Mouse (Mus musculus): Measurements from ENCODE around the gene Meaf6. TPM values are rescaled to one million over a fixed set of nuclear protein-coding genes. Genes with fewer than 3 reads are reported as not detected.

The Meaf6 gene
- polyA plus RNA-seq, 1 experiment, result 39.6 TPM

DNA sequence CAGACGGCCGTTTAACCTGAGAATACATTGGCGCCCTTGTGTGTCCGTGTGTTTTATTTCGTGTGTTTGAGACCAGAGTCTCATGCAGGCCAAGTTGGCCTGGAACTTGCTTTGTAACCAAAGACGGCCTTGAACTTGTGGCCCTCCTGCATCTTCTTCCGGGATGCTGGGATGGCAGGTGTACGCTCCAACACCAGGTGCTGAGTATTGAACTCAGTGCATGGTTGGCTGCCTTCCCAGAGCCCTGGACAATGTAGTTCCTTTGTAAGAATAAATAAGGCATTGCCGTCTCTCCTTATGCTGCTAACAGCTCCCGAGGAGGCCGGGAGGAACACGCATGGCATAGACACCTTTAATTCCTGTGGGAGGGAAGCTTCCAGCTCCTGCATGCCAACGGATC lies 32.0 kb downstream of the Meaf6 start:
- Histone ChIP-seq H3K36me3 (ENCODE audit: control insufficient read depth, insufficient read depth, low read length, poor library complexity, severe bottlenecking) (peaks cover 8% of the 10 kb centered on the region), H3K4me3 (ENCODE audit: low read depth, low read length) (no peak overlapping the region), H3K27me3 (ENCODE audit: control insufficient read depth, insufficient read depth, low read length, poor library complexity, severe bottlenecking) (no peaks in the 10 kb centered on the region), H3K9me3 (replicated peaks; ENCODE audit: control insufficient read depth, insufficient read depth, low read length, poor library complexity, severe bottlenecking) (no peaks in the 10 kb centered on the region), H3K27ac (ENCODE audit: insufficient read depth, low read length) (no peak overlapping the region), H3K9ac (ENCODE audit: low read depth, poor library complexity, severe bottlenecking) (no peak overlapping the region), H3K4me1 (ENCODE audit: control insufficient read depth, insufficient read depth, low read length) (peaks cover 3% of the 10 kb centered on the region)
- TF ChIP-seq POLR2A (IDR thresholded peaks at IDR 0.05; ENCODE audit: insufficient read depth, low read length) (no peak), CTCF (IDR thresholded peaks at IDR 0.05; ENCODE audit: low read depth, low read length) (no peak), EP300 (IDR thresholded peaks at IDR 0.05; ENCODE audit: insufficient read depth, low read depth, low read length) (no peak)

DNA sequence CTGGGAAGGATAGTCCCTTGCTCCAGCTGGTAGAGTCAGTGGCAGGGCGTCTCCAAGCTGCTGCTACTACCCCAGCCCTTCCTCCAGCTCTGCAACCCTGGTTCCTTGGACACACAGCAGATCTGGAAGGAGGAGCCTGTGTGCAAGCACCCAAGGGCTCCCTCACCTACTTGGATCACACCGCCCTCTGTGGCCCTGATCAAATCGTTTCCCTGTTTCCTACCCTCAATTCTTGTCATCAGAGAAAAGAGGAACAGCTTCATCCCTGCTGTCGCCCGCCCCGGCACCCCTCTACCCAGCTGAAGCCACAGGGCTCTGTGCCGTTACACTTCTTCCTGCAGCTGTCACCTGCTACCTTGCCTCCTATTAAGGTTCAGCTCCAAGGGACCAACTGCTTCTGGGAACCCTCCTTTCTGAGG lies 33.0 kb downstream of the Meaf6 start:
- Histone ChIP-seq H3K9me3 (replicated peaks; ENCODE audit: control insufficient read depth, insufficient read depth, low read length, poor library complexity, severe bottlenecking) (no peaks in the 10 kb centered on the region), H3K27me3 (ENCODE audit: control insufficient read depth, insufficient read depth, low read length, poor library complexity, severe bottlenecking) (no peaks in the 10 kb centered on the region), H3K4me1 (ENCODE audit: control insufficient read depth, insufficient read depth, low read length) (peaks cover 8% of the 10 kb centered on the region), H3K27ac (ENCODE audit: insufficient read depth, low read length) (no peak overlapping the region), H3K9ac (ENCODE audit: low read depth, poor library complexity, severe bottlenecking) (no peak overlapping the region), H3K4me3 (ENCODE audit: low read depth, low read length) (no peak overlapping the region), H3K36me3 (ENCODE audit: control insufficient read depth, insufficient read depth, low read length, poor library complexity, severe bottlenecking) (peaks cover 8% of the 10 kb centered on the region)
- no peak for TF ChIP-seq CTCF (IDR thresholded peaks at IDR 0.05; ENCODE audit: low read depth, low read length)
- no peak for TF ChIP-seq POLR2A (IDR thresholded peaks at IDR 0.05; ENCODE audit: insufficient read depth, low read length)
- no peak for TF ChIP-seq EP300 (IDR thresholded peaks at IDR 0.05; ENCODE audit: insufficient read depth, low read depth, low read length)

DNA sequence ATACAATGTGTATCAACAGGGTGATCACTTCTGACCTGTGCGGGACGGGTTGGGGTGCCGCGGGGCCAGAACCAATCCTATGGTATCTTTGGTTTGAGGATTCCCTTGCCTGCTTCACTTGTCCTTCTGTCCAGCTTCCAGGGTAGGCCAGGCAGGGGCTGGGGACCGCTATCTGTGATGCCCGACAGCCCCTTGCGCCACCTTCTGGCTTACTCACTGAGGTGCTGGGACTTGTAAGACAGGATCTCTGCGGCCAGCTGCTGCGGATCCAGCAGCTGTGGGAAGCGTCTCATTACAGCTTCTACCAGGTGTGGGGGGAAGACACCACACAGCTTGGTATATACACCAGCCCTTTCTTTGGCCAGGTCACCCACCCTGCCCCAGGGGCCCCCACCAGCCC lies 34.1 kb downstream of the Meaf6 start:
- Histone ChIP-seq H3K9ac (ENCODE audit: low read depth, poor library complexity, severe bottlenecking) (no peak overlapping the region), H3K36me3 (ENCODE audit: control insufficient read depth, insufficient read depth, low read length, poor library complexity, severe bottlenecking) (peaks cover 8% of the 10 kb centered on the region), H3K4me3 (ENCODE audit: low read depth, low read length) (no peak overlapping the region), H3K4me1 (ENCODE audit: control insufficient read depth, insufficient read depth, low read length) (peaks cover 10% of the 10 kb centered on the region), H3K9me3 (replicated peaks; ENCODE audit: control insufficient read depth, insufficient read depth, low read length, poor library complexity, severe bottlenecking) (no peaks in the 10 kb centered on the region), H3K27me3 (ENCODE audit: control insufficient read depth, insufficient read depth, low read length, poor library complexity, severe bottlenecking) (no peaks in the 10 kb centered on the region), H3K27ac (ENCODE audit: insufficient read depth, low read length) (no peak overlapping the region)
- TF ChIP-seq POLR2A (IDR thresholded peaks at IDR 0.05; ENCODE audit: insufficient read depth, low read length) (no peak), CTCF (IDR thresholded peaks at IDR 0.05; ENCODE audit: low read depth, low read length) (peak; percentile 56)

GRCm38 (mm10) chr4:125119721-125120120 lies 34.8 kb downstream of the Meaf6 start:
- H3K27ac ChIP-seq (ENCODE audit: insufficient read depth, low read length), result no peak overlapping the region
- TF ChIP-seq CTCF (IDR thresholded peaks at IDR 0.05; ENCODE audit: low read depth, low read length), result no peak
- TF ChIP-seq POLR2A (IDR thresholded peaks at IDR 0.05; ENCODE audit: insufficient read depth, low read length), result no peak
- TF ChIP-seq EP300 (IDR thresholded peaks at IDR 0.05; ENCODE audit: insufficient read depth, low read depth, low read length), result no peak
- H3K4me1 ChIP-seq (ENCODE audit: control insufficient read depth, insufficient read depth, low read length), result peaks cover 13% of the 10 kb centered on the region

GRCm38 (mm10) chr4:125122431-125123278 lies 37.7 kb downstream of the Meaf6 start:
- Histone ChIP-seq H3K4me1 (ENCODE audit: control insufficient read depth, insufficient read depth, low read length) (peaks cover 16% of the 10 kb centered on the region), H3K27ac (ENCODE audit: insufficient read depth, low read length) (peak overlapping the region; percentile 6; the same call in 1 of the 2 replicates), H3K9me3 (replicated peaks; ENCODE audit: control insufficient read depth, insufficient read depth, low read length, poor library complexity, severe bottlenecking) (no peaks in the 10 kb centered on the region), H3K9ac (ENCODE audit: low read depth, poor library complexity, severe bottlenecking) (no peak overlapping the region), H3K36me3 (ENCODE audit: control insufficient read depth, insufficient read depth, low read length, poor library complexity, severe bottlenecking) (peaks cover 10% of the 10 kb centered on the region), H3K27me3 (ENCODE audit: control insufficient read depth, insufficient read depth, low read length, poor library complexity, severe bottlenecking) (no peaks in the 10 kb centered on the region), H3K4me3 (ENCODE audit: low read depth, low read length) (no peak overlapping the region; the same call in 1 of the 2 replicates)
- TF ChIP-seq CTCF (IDR thresholded peaks at IDR 0.05; ENCODE audit: low read depth, low read length) (no peak), POLR2A (IDR thresholded peaks at IDR 0.05; ENCODE audit: insufficient read depth, low read length) (no peak)

More at GRCm38 (mm10) chr4:125119721-125120120, 34.8 kb downstream of the Meaf6 start:
- Histone ChIP-seq H3K9me3 (replicated peaks; ENCODE audit: control insufficient read depth, insufficient read depth, low read length, poor library complexity, severe bottlenecking) (no peaks in the 10 kb centered on the region), H3K27me3 (ENCODE audit: control insufficient read depth, insufficient read depth, low read length, poor library complexity, severe bottlenecking) (no peaks in the 10 kb centered on the region), H3K9ac (ENCODE audit: low read depth, poor library complexity, severe bottlenecking) (no peak overlapping the region), H3K36me3 (ENCODE audit: control insufficient read depth, insufficient read depth, low read length, poor library complexity, severe bottlenecking) (peaks cover 8% of the 10 kb centered on the region), H3K4me3 (ENCODE audit: low read depth, low read length) (no peak overlapping the region)

GRCm38 (mm10) chr4:125123279-125123671 lies 38.3 kb downstream of the Meaf6 start:
- peaks cover 16% of the 10 kb centered on the region for H3K4me1 ChIP-seq (ENCODE audit: control insufficient read depth, insufficient read depth, low read length)
- H3K4me3 ChIP-seq (ENCODE audit: low read depth, low read length), result no peak overlapping the region
- no peak overlapping the region for H3K9ac ChIP-seq (ENCODE audit: low read depth, poor library complexity, severe bottlenecking)
- peaks cover 10% of the 10 kb centered on the region for H3K36me3 ChIP-seq (ENCODE audit: control insufficient read depth, insufficient read depth, low read length, poor library complexity, severe bottlenecking)
- peak overlapping the region; percentile 6; the same call in 1 of the 2 replicates for H3K27ac ChIP-seq (ENCODE audit: insufficient read depth, low read length)
- no peaks in the 10 kb centered on the region for H3K9me3 ChIP-seq (replicated peaks; ENCODE audit: control insufficient read depth, insufficient read depth, low read length, poor library complexity, severe bottlenecking)
- TF ChIP-seq EP300 (IDR thresholded peaks at IDR 0.05; ENCODE audit: insufficient read depth, low read depth, low read length) (no peak), POLR2A (IDR thresholded peaks at IDR 0.05; ENCODE audit: insufficient read depth, low read length) (no peak), CTCF (IDR thresholded peaks at IDR 0.05; ENCODE audit: low read depth, low read length) (no peak)
- no peaks in the 10 kb centered on the region for H3K27me3 ChIP-seq (ENCODE audit: control insufficient read depth, insufficient read depth, low read length, poor library complexity, severe bottlenecking)

Measured in ES-Bruce4 (cell line).